Mouse (Mus musculus) midbrain, embryonic 13.5 days (tissue): ENCODE data around the gene Cntln. TPM values are rescaled to one million over a fixed set of nuclear protein-coding genes. Genes with fewer than 3 reads are reported as not detected.

Source experiments
- ATAC-seq: fragments of 200-750 bp; cut with Nextera tagmentation; 2 replicates; pipeline ENCODE4 v1.8.0; 2017; ENCODE audit warnings: mild to moderate bottlenecking, moderate TSS enrichment, moderate library complexity
- H3K27ac ChIP-seq: fragments of 300-500 bp; sonication (generic); 2 replicates; pipeline ENCODE4 v1.5.1; 2015; ENCODE audit warnings: inconsistent platforms, mild to moderate bottlenecking, moderate library complexity
- H3K27me3 ChIP-seq: fragments of 300-500 bp; sonication (generic); 2 replicates; pipeline ENCODE4 v1.6.1; 2015; ENCODE audit warnings: mild to moderate bottlenecking, inconsistent platforms
- H3K36me3 ChIP-seq: fragments of 300-500 bp; sonication (generic); 2 replicates; pipeline ENCODE4 v1.6.1; 2015; ENCODE audit warnings: mild to moderate bottlenecking, inconsistent platforms
- H3K4me1 ChIP-seq: fragments of 300-500 bp; sonication (generic); replicated peaks from 2 replicates; pipeline ENCODE4 v1.6.1; 2015; ENCODE audit warnings: inconsistent platforms
- H3K4me2 ChIP-seq: fragments of 300-500 bp; sonication (generic); replicated peaks from 2 replicates; pipeline ENCODE4 v1.6.1; 2015; ENCODE audit warnings: moderate library complexity, mild to moderate bottlenecking, inconsistent platforms
- H3K4me3 ChIP-seq: fragments of 300-500 bp; sonication (generic); replicated peaks from 2 replicates; pipeline ENCODE4 v1.5.1; 2015; ENCODE audit warnings: mild to moderate bottlenecking, inconsistent platforms
- H3K9ac ChIP-seq: fragments of 300-500 bp; sonication (generic); replicated peaks from 2 replicates; pipeline ENCODE4 v1.6.1; 2015; ENCODE audit warnings: mild to moderate bottlenecking, inconsistent platforms
- H3K9me3 ChIP-seq: fragments of 300-500 bp; sonication (generic); 2 replicates; pipeline ENCODE4 v1.6.1; 2016; ENCODE audit warnings: mild to moderate bottlenecking, inconsistent platforms
- WGBS: fragments of 180-500 bp; shearing (Covaris S2); methylation state at CpG from one replicate; pipeline ENCODE4 v1.1.7; 2015; 5-methylcytosine and 5-hydroxymethylcytosine counted together
- polyA plus RNA-seq: library from polyadenylated mRNA; unstranded; fragments of >200 nt; fragmentation: Nextera tagmentation; extraction: Ambion mirVana; gene quantifications from 2 replicates; pipeline ENCODE4 v1.2.1, GENCODE M21; 2015

The Cntln gene
- polyA plus RNA-seq, 1 experiment from 2014 or later: 6.3 TPM

- Histone ChIP-seq H3K27ac (no peak overlapping the region), H3K9me3 (no peaks in the 10 kb centered on the region), H3K9ac (no peak overlapping the region), H3K36me3 (no peaks in the 10 kb centered on the region), H3K4me3 (no peak overlapping the region), H3K4me2 (no peak overlapping the region), H3K4me1 (no peaks in the 10 kb centered on the region), H3K27me3 (no peaks in the 10 kb centered on the region)
- ATAC-seq: no peak
- 45% methylated on average over 2 of the region's 2 CpGs for WGBS
Measured at GRCm38 (mm10) chr4:85061676-85062075, 177.6 kb downstream of the Cntln start.

GRCm38 (mm10) chr4:85096033-85096432 lies 211.9 kb downstream of the Cntln start:
- H3K9me3 ChIP-seq: no peaks in the 10 kb centered on the region
- H3K9ac ChIP-seq: no peak overlapping the region
- no peaks in the 10 kb centered on the region for H3K27me3 ChIP-seq

GRCm38 (mm10) chr4:85096682-85097081 lies 212.6 kb downstream of the Cntln start:
- Histone ChIP-seq H3K4me3 (no peak overlapping the region), H3K4me2 (no peak overlapping the region), H3K4me1 (no peaks in the 10 kb centered on the region), H3K27me3 (no peaks in the 10 kb centered on the region), H3K36me3 (no peaks in the 10 kb centered on the region), H3K9me3 (no peaks in the 10 kb centered on the region), H3K9ac (no peak overlapping the region), H3K27ac (no peak overlapping the region)
- WGBS: 13% methylated on average over 7 of the region's 7 CpGs
- peak; percentile 83 for ATAC-seq

More at GRCm38 (mm10) chr4:85096033-85096432, 211.9 kb downstream of the Cntln start:
- Histone ChIP-seq H3K27ac (no peak overlapping the region), H3K4me3 (no peak overlapping the region), H3K4me1 (no peaks in the 10 kb centered on the region), H3K36me3 (no peaks in the 10 kb centered on the region), H3K4me2 (no peak overlapping the region)
- no peak for ATAC-seq
- WGBS: 73% methylated on average over 4 of the region's 4 CpGs

GRCm38 (mm10) chr4:85102168-85102567 lies 218.1 kb downstream of the Cntln start:
- Histone ChIP-seq H3K9ac (no peak overlapping the region), H3K4me3 (no peak overlapping the region), H3K36me3 (no peaks in the 10 kb centered on the region), H3K27me3 (no peaks in the 10 kb centered on the region), H3K4me1 (no peaks in the 10 kb centered on the region), H3K9me3 (no peaks in the 10 kb centered on the region), H3K27ac (no peak overlapping the region), H3K4me2 (no peak overlapping the region)
- ATAC-seq: no peak
- 95% methylated on average over 4 of the region's 4 CpGs for WGBS

GRCm38 (mm10) chr4:85106416-85106815 lies 222.3 kb downstream of the Cntln start:
- Histone ChIP-seq H3K27ac (no peak overlapping the region), H3K9ac (no peak overlapping the region), H3K4me3 (no peak overlapping the region), H3K27me3 (no peaks in the 10 kb centered on the region), H3K9me3 (no peaks in the 10 kb centered on the region), H3K36me3 (no peaks in the 10 kb centered on the region), H3K4me2 (no peak overlapping the region), H3K4me1 (no peaks in the 10 kb centered on the region)
- WGBS: 87% methylated on average over 1 of the region's 1 CpGs
- ATAC-seq: no peak

- Histone ChIP-seq H3K36me3 (no peaks in the 10 kb centered on the region), H3K4me1 (no peaks in the 10 kb centered on the region), H3K9ac (no peak overlapping the region), H3K4me3 (no peak overlapping the region), H3K27me3 (no peaks in the 10 kb centered on the region), H3K9me3 (no peaks in the 10 kb centered on the region), H3K4me2 (no peak overlapping the region), H3K27ac (no peak overlapping the region)
- ATAC-seq: no peak
- WGBS: 98% methylated on average over 2 of the region's 2 CpGs
Measured at GRCm38 (mm10) chr4:85106961-85107360, 222.9 kb downstream of the Cntln start.

- WGBS: 88% methylated on average over 3 of the region's 3 CpGs
- Histone ChIP-seq H3K4me3 (no peak overlapping the region), H3K27ac (no peak overlapping the region), H3K4me2 (no peak overlapping the region), H3K4me1 (no peaks in the 10 kb centered on the region), H3K36me3 (no peaks in the 10 kb centered on the region), H3K9ac (no peak overlapping the region), H3K27me3 (no peaks in the 10 kb centered on the region), H3K9me3 (no peaks in the 10 kb centered on the region)
- ATAC-seq: no peak
Measured at GRCm38 (mm10) chr4:85120271-85120670, 236.2 kb downstream of the Cntln start.

- Histone ChIP-seq H3K27me3 (no peaks in the 10 kb centered on the region), H3K4me2 (no peak overlapping the region), H3K4me1 (no peaks in the 10 kb centered on the region), H3K9ac (no peak overlapping the region), H3K27ac (no peak overlapping the region), H3K9me3 (no peaks in the 10 kb centered on the region), H3K4me3 (no peak overlapping the region), H3K36me3 (no peaks in the 10 kb centered on the region)
- no peak for ATAC-seq
- WGBS: 83% methylated on average over 5 of the region's 5 CpGs
Measured at GRCm38 (mm10) chr4:85149726-85150125, 265.6 kb downstream of the Cntln start.

GRCm38 (mm10) chr4:85151881-85152280 lies 267.8 kb downstream of the Cntln start:
- ATAC-seq: no peak
- no peaks in the 10 kb centered on the region for H3K9me3 ChIP-seq
- H3K4me3 ChIP-seq: no peak overlapping the region
- H3K9ac ChIP-seq: no peak overlapping the region
- H3K4me1 ChIP-seq: no peaks in the 10 kb centered on the region
- H3K4me2 ChIP-seq: no peak overlapping the region
- H3K36me3 ChIP-seq: no peaks in the 10 kb centered on the region
- WGBS: 87% methylated on average over 7 of the region's 7 CpGs
- no peaks in the 10 kb centered on the region for H3K27me3 ChIP-seq
- H3K27ac ChIP-seq: no peak overlapping the region

- Histone ChIP-seq H3K9ac (no peak overlapping the region), H3K4me2 (no peak overlapping the region), H3K27me3 (no peaks in the 10 kb centered on the region), H3K9me3 (no peaks in the 10 kb centered on the region), H3K36me3 (no peaks in the 10 kb centered on the region), H3K4me3 (no peak overlapping the region), H3K27ac (no peak overlapping the region), H3K4me1 (no peaks in the 10 kb centered on the region)
- ATAC-seq: no peak
- WGBS: 92% methylated on average over 1 of the region's 1 CpGs
Measured at GRCm38 (mm10) chr4:85154361-85154760, 270.3 kb downstream of the Cntln start.

- Histone ChIP-seq H3K4me3 (no peak overlapping the region), H3K4me2 (no peak overlapping the region), H3K27ac (no peak overlapping the region), H3K4me1 (0 out of 2 replicates have a peak, but pooled peaks cover 2% of the 10 kb centered on the region), H3K9ac (no peak overlapping the region), H3K27me3 (0 out of 2 replicates have a peak, but pooled peaks cover 3% of the 10 kb centered on the region), H3K36me3 (no peaks in the 10 kb centered on the region), H3K9me3 (no peaks in the 10 kb centered on the region)
- 60% methylated on average over 4 of the region's 4 CpGs for WGBS
- no peak for ATAC-seq
Measured at GRCm38 (mm10) chr4:85161156-85161555, 277.0 kb downstream of the Cntln start.

- H3K4me3 ChIP-seq: no peak overlapping the region
- H3K4me2 ChIP-seq: peak overlapping the region; percentile 35; the same call in 1 of the 2 replicates
- 23% methylated on average over 27 of the region's 27 CpGs for WGBS
- H3K9ac ChIP-seq: no peak overlapping the region
- ATAC-seq: peak; percentile 93
- H3K9me3 ChIP-seq: no peaks in the 10 kb centered on the region
- no peak overlapping the region for H3K27ac ChIP-seq
- H3K4me1 ChIP-seq: 0 out of 2 replicates have a peak, but pooled peaks cover 2% of the 10 kb centered on the region
- 0 out of 2 replicates have a peak, but pooled peaks cover 3% of the 10 kb centered on the region for H3K27me3 ChIP-seq
- H3K36me3 ChIP-seq: no peaks in the 10 kb centered on the region
Measured at GRCm38 (mm10) chr4:85162468-85163312, 278.6 kb downstream of the Cntln start.
